Mouse (Mus musculus) mature B cell (primary cell): ENCODE results near the gene Nav2.

ENCODE experiments used
- in situ Hi-C: fragments of 300-500 bp; cut with MboI; formaldehyde crosslinking; loops from 2 replicates; pipeline ENCODE4 v1.14.3; 2019

Nav2 gene

GRCm38 (mm10) chr7:48934816-48935215, 26.3 kb downstream of the Nav2 start:
- in situ Hi-C loops = no loop called here

- in situ Hi-C loops = no loop called here
These were observed 29.0 kb downstream of the Nav2 start for GRCm38 (mm10) chr7:48937562-48937961.

DNA sequence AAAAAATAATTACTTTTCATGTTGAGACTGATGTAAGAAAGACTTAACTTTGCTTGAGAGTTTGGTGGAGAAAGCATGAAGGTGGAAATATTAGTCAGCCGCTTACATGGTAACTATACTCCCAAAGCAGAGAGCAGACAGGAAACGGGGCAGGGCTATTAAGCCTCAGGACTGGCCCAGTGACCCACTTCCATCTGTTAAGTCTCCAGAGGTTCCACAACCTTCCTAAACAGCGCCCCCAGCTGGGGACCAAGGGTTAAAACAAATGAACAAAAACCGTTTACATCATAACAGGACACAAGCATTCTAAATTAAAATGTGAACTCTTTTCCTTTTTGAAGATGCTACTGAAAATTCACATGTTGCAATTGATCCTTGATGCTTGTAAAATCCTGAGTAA, 29.7 kb downstream of the Nav2 start:
- in situ Hi-C loops = no loop called here

DNA sequence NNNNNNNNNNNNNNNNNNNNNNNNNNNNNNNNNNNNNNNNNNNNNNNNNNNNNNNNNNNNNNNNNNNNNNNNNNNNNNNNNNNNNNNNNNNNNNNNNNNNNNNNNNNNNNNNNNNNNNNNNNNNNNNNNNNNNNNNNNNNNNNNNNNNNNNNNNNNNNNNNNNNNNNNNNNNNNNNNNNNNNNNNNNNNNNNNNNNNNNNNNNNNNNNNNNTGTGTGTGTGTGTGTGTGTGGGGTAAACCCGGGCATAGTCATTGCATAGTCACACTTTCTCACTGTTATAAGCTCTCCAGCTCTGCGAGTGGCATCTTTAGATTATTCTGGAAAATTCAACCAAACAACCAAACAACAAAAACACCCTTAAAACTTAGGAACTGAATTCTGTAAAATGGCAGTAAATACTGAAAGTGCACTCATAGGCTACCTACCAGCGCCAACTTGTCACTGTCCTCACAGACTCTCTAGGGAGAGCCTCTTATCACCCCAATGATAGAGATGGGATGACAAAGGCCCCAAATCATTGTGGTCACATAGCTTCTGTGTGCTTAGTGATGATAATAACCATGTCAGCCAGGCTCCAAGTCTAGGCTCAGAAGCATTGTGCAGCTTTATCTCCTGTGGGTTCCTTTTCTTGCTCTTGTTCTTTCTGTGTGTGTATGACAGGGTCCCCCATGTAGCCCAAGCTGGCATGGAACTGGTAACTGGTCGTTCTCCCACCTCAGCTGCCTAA, 40.0 kb downstream of the Nav2 start:
- in situ Hi-C loops = no loop called here

- in situ Hi-C loops = no loop called here
These were observed 46.0 kb downstream of the Nav2 start for GRCm38 (mm10) chr7:48954501-48954900.

GRCm38 (mm10) chr7:48958528-48959315, 50.2 kb downstream of the Nav2 start:
- in situ Hi-C loops = no loop called here

- in situ Hi-C loops = no loop called here
These were observed 50.8 kb downstream of the Nav2 start for GRCm38 (mm10) chr7:48959316-48959661.

- in situ Hi-C loops = no loop called here
These were observed 51.6 kb downstream of the Nav2 start for GRCm38 (mm10) chr7:48960152-48960551.

DNA sequence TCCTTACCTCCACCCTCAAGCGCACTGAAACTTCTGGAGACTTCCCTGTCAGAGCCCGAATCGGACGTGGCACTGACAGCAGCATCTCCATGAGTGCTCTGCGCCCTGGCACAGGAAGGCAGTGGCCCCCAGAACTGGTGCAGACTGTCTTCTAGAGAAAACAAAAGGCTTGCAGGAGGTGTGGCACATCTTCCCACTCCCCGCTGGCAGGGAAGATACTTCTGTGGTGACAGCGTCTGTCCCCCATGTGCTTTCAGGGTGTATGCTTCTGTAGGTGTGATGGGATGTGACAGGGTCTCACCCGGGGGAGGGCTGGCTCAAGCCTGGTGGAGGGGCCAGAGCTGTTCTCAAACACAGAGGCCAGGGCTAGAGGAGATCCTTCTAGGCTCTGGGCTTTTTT, 53.0 kb downstream of the Nav2 start:
- in situ Hi-C loops = no loop called here

GRCm38 (mm10) chr7:48961935-48962334, 53.4 kb downstream of the Nav2 start:
- in situ Hi-C loops = no loop called here

GRCm38 (mm10) chr7:48963112-48963511, 54.6 kb downstream of the Nav2 start:
- in situ Hi-C loops = no loop called here

DNA sequence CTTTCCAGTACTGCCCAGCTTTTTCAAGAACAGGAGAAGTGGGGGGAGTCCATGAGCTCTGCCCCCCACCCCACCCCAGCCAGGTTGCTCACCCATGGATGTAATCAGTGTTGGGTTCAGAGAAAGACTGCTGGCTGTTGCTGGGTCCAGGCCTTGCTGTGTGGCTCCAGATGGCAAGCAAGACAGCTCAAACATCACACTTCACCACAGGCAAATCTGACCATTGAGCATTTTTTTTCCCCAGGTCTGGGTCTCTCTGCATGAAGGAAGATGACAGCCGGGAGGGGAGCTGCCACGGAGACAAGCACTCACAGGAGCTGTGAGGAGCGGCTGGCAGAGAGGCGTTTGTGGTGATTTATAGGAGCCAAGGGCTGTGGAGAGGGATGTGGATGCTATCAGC, 55.0 kb downstream of the Nav2 start:
- in situ Hi-C loops = no loop called here

DNA sequence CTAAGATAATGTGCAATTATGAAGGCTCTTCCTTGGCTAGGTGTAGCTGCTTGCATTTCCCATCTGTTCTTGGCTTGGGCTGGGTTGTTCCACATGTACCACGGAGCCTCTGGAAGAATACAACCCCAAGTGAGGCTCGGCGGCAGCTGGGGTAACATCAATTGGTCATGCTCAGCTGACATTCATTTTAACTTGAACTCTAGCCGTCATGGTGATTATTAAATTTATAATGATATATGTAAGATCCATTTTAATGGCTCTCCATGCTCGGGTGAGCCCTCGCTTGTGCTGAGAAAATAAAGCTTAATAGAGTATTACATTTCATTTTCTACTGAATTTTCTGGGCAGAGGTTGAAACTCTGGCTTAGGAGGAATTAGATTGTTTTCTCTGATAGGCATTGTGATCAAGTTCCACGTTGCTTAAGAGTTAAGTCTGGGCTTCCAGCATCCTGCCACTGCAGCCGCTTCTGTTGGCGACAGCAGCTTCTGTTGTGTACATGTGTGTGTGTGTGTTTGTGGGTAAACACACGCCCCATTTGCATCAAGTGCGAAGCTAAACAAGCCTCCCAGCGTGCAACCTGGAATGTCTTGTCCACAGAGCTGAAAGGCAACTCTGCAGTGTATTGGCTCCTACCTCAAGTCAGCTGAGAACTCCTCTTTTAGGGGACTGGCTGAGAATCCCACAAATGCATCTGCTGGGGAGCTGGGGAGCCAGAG, 57.4 kb downstream of the Nav2 start:
- in situ Hi-C loops = no loop called here

- in situ Hi-C loops = no loop called here
These were observed 72.5 kb downstream of the Nav2 start for GRCm38 (mm10) chr7:48981013-48981412.

GRCm38 (mm10) chr7:48981814-48982213, 73.3 kb downstream of the Nav2 start:
- in situ Hi-C loops = no loop called here

DNA sequence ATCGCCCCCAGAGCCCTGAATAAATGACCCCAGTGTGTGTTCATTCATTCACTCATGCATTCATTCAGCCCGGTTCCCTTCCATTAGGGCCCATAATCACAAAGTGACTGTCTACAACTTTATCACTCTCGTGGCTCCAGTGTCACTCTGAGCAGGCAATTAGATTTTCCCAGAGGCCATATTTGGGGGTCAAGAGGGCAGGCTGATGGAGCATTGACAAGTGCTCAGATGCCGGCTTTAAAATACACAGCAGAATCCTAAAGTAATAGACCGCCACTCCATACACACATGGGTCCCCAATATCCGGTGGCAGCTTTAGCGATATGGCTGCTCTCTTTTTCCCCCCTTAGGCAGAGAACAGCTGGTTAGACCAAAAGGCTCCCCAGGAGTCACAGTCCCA, 74.1 kb downstream of the Nav2 start:
- in situ Hi-C loops = no loop called here

- in situ Hi-C loops = no loop called here
These were observed 83.5 kb downstream of the Nav2 start for GRCm38 (mm10) chr7:48991911-48992552.

DNA sequence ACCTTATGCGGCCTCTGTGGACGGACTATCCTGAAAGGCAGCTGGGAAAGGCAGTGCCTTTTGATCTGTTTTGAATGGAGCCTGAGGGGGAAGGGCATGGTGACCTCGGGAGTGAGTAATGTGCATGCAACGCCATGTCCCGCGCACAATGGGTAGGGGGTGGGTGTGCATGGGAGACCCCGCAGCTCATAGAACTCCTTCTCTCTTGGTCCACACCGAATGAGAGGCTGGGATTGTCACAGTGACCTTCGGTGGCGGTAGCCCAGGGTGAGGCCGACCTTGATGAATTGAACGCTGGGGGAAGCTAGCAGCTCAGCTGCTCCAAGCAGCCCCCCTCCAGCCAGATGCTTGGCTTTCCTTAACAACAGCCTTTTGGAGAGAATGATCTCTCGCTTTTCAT, 86.7 kb downstream of the Nav2 start:
- in situ Hi-C loops = no loop called here

DNA sequence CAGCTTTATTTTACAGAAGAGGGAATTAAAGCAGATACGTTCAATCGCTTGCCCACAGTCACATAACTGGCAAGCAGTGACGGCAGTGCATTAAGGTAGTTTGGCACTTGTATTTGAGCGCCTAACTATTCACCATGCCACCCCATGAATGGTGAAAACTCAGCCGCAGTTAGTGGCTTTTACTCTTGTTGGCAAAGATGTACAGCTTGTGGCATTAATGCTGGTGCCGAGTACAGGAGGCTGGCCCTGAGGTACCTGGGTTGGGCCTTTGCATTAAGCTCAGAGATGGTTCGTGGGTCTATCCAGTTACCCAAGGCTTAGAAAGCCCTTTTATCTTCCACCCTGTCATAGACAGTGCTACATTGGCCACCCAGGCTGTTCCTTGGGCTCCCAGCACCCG, 87.2 kb downstream of the Nav2 start:
- in situ Hi-C loops = no loop called here

DNA sequence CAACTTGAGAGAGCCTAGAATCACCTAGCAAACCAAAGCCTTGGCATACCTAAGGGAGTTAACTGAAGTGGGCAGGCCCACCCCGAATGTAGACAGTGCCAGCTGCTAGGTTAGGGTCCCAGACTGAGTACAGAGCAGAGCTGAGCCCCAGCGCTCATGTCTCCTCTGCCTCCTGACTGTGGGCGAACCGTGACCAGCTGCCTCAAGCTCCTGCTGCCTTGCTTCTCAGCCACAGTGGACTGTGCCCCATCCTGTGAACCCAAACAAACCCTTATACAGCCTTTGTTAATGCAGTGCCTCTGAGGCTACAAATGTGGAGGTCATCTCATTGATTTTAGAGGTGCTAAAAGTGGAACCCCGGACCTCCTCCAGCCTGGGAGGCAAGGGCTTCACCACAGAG, 88.3 kb downstream of the Nav2 start:
- in situ Hi-C loops = no loop called here

DNA sequence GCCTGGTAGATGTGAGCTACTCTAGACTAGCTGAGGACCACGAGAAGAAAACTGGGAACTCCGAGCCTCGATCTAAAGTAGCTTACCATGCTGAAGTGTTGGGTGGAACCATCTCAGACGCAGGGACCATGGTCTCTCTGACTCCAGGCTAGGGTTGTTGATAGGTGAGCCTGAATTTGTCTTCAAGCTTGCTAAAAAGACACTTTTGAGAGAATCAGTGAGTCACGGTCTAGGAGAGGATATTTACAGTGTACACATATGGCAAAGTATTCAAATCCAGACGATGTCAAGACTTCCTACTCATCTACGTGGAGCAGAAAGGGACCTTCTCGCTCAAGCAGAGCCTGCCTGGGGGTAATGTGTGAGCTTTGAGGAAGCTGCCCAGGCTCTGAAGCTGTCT, 89.6 kb downstream of the Nav2 start:
- in situ Hi-C loops = no loop called here

- in situ Hi-C loops = no loop called here
These were observed 90.1 kb downstream of the Nav2 start for GRCm38 (mm10) chr7:48998595-48998994.
